Mouse (Mus musculus) small intestine, adult 2 months (tissue): ENCODE results near the gene Szrd1.

ENCODE experiments used
- CTCF ChIP-seq: fragments of 200-500 bp; IDR thresholded peaks from 2 replicates; pipeline ENCODE4 v1.5.1; 2012; ENCODE audit warnings: low read depth, mild to moderate bottlenecking, control low read depth, inconsistent platforms, low read length, moderate library complexity, mixed read lengths; ENCODE audit not compliant: insufficient replicate concordance, insufficient read length; ENCODE audit errors: extremely low read depth
- POLR2A ChIP-seq: fragments of 200-500 bp; IDR thresholded peaks from 2 replicates; pipeline ENCODE4 v1.6.1; 2012; ENCODE audit warnings: low read depth, mild to moderate bottlenecking, control low read depth, inconsistent platforms, low read length, moderate library complexity

DNA sequence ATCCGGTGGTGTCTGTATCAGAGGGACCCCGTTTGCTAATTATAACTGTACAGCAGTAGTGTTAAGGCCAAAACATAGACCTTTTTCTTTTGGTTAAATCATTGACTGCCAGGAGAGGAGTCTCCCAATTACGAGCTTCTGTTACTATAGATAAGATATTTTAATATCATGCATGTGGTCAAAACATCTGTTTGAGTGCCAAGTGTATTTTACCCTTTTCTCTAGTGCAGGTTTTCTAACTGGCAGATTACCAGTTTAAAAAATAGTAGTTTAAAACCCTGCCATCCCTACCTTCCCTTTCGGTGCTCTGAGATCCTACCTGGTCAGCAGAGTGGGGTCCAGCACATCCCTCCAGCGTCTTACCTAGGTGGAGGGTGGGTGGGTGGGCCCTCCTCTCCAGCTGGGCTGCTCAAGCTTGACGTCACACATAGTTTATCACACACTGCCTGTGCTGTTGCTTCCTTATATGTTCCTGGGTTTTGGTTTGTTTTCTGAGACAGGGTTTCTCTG, 22.2 kb upstream of the Szrd1 start:
- no peak for TF ChIP-seq CTCF
- no peak for TF ChIP-seq POLR2A
